Mouse (Mus musculus): ENCODE results near the gene Got1. TPM values are rescaled to one million over a fixed set of nuclear protein-coding genes. Genes with fewer than 3 reads are reported as not detected.

Got1 gene
- polyA plus RNA-seq, 2 experiments, result 20.3 to 24.5 TPM

GRCm38 (mm10) chr19:43561841-43562240 is 37.4 kb upstream of the Got1 start:
- no peak for DNase-seq (ENCODE audit: low spot score)
- Histone ChIP-seq H3K4me2 (replicated peaks; ENCODE audit: low read depth, low read length, severe bottlenecking) (no peak overlapping the region), H3K27ac (replicated peaks; ENCODE audit: low read depth, low read length) (no peak overlapping the region), H3K27me3 (ENCODE audit: control insufficient read depth, insufficient read depth, low read length) (no peaks in the 10 kb centered on the region), H3K9me3 (ENCODE audit: control insufficient read depth, low read length) (no peaks in the 10 kb centered on the region), H3K9ac (ENCODE audit: low read depth, low read length, severe bottlenecking) (no peak overlapping the region), H3K4me1 (ENCODE audit: control insufficient read depth, insufficient read depth, low read length) (no peaks in the 10 kb centered on the region), H3K4me3 (replicated peaks; ENCODE audit: low read length) (no peak overlapping the region), H3K36me3 (ENCODE audit: control insufficient read depth, insufficient read depth, low read length) (no peaks in the 10 kb centered on the region)
- ATAC-seq (ENCODE audit: low FRiP score, low read depth), result no peak
- TF ChIP-seq POLR2A (IDR thresholded peaks at IDR 0.05; ENCODE audit: borderline replicate concordance, extremely low read depth, insufficient read depth, insufficient read length), result no peak
- 87% methylated on average over 4 of the region's 4 CpGs for WGBS

GRCm38 (mm10) chr19:43560244-43560643 is 35.8 kb upstream of the Got1 start:
- H3K36me3 ChIP-seq (ENCODE audit: control insufficient read depth, insufficient read depth, low read length), result no peaks in the 10 kb centered on the region
- WGBS, result 78% methylated on average over 2 of the region's 2 CpGs
- no peaks in the 10 kb centered on the region for H3K4me1 ChIP-seq (ENCODE audit: control insufficient read depth, insufficient read depth, low read length)
- no peak overlapping the region for H3K9ac ChIP-seq (ENCODE audit: low read depth, low read length, severe bottlenecking)
- H3K4me2 ChIP-seq (replicated peaks; ENCODE audit: low read depth, low read length, severe bottlenecking), result no peak overlapping the region
- no peak for ATAC-seq (ENCODE audit: low FRiP score, low read depth)
- H3K9me3 ChIP-seq (ENCODE audit: control insufficient read depth, low read length), result no peaks in the 10 kb centered on the region
- no peak for DNase-seq (ENCODE audit: low spot score)
- H3K27ac ChIP-seq (replicated peaks; ENCODE audit: low read depth, low read length), result no peak overlapping the region
- TF ChIP-seq POLR2A (IDR thresholded peaks at IDR 0.05; ENCODE audit: borderline replicate concordance, extremely low read depth, insufficient read depth, insufficient read length), result no peak
- no peaks in the 10 kb centered on the region for H3K27me3 ChIP-seq (ENCODE audit: control insufficient read depth, insufficient read depth, low read length)
- no peak overlapping the region for H3K4me3 ChIP-seq (replicated peaks; ENCODE audit: low read length)

GRCm38 (mm10) chr19:43551493-43551890 is 27.1 kb upstream of the Got1 start:
- ATAC-seq (ENCODE audit: low FRiP score, low read depth), result no peak
- Histone ChIP-seq H3K27ac (replicated peaks; ENCODE audit: low read depth, low read length) (no peak overlapping the region), H3K9ac (ENCODE audit: low read depth, low read length, severe bottlenecking) (no peak overlapping the region), H3K9me3 (ENCODE audit: control insufficient read depth, low read length) (no peaks in the 10 kb centered on the region), H3K4me3 (replicated peaks; ENCODE audit: low read length) (no peak overlapping the region), H3K27me3 (ENCODE audit: control insufficient read depth, insufficient read depth, low read length) (no peaks in the 10 kb centered on the region; the same call in 1 of the 2 replicates), H3K36me3 (ENCODE audit: control insufficient read depth, insufficient read depth, low read length) (no peaks in the 10 kb centered on the region), H3K4me1 (ENCODE audit: control insufficient read depth, insufficient read depth, low read length) (no peaks in the 10 kb centered on the region), H3K4me2 (replicated peaks; ENCODE audit: low read depth, low read length, severe bottlenecking) (no peak overlapping the region)
- no peak for DNase-seq (ENCODE audit: low spot score)
- TF ChIP-seq POLR2A (IDR thresholded peaks at IDR 0.05; ENCODE audit: borderline replicate concordance, extremely low read depth, insufficient read depth, insufficient read length), result no peak
- 70% methylated on average over 6 of the region's 6 CpGs for WGBS

- Histone ChIP-seq H3K27ac (replicated peaks; ENCODE audit: low read depth, low read length) (no peak overlapping the region), H3K4me2 (replicated peaks; ENCODE audit: low read depth, low read length, severe bottlenecking) (no peak overlapping the region), H3K27me3 (ENCODE audit: control insufficient read depth, insufficient read depth, low read length) (no peaks in the 10 kb centered on the region; the same call in 1 of the 2 replicates), H3K9me3 (ENCODE audit: control insufficient read depth, low read length) (no peaks in the 10 kb centered on the region), H3K9ac (ENCODE audit: low read depth, low read length, severe bottlenecking) (no peak overlapping the region), H3K4me3 (replicated peaks; ENCODE audit: low read length) (no peak overlapping the region), H3K4me1 (ENCODE audit: control insufficient read depth, insufficient read depth, low read length) (no peaks in the 10 kb centered on the region), H3K36me3 (ENCODE audit: control insufficient read depth, insufficient read depth, low read length) (no peaks in the 10 kb centered on the region)
- no peak for TF ChIP-seq POLR2A (IDR thresholded peaks at IDR 0.05; ENCODE audit: borderline replicate concordance, extremely low read depth, insufficient read depth, insufficient read length)
- ATAC-seq (ENCODE audit: low FRiP score, low read depth) (no peak), DNase-seq (ENCODE audit: low spot score) (no peak)
- 81% methylated on average over 18 of the region's 18 CpGs for WGBS
Observed at GRCm38 (mm10) chr19:43550706-43551492, 26.5 kb upstream of the Got1 start.

GRCm38 (mm10) chr19:43548060-43548459 is 23.7 kb upstream of the Got1 start:
- Histone ChIP-seq H3K36me3 (ENCODE audit: control insufficient read depth, insufficient read depth, low read length) (no peaks in the 10 kb centered on the region), H3K4me3 (replicated peaks; ENCODE audit: low read length) (no peak overlapping the region), H3K9ac (ENCODE audit: low read depth, low read length, severe bottlenecking) (no peak overlapping the region), H3K4me1 (ENCODE audit: control insufficient read depth, insufficient read depth, low read length) (no peaks in the 10 kb centered on the region), H3K27ac (replicated peaks; ENCODE audit: low read depth, low read length) (no peak overlapping the region), H3K9me3 (ENCODE audit: control insufficient read depth, low read length) (no peaks in the 10 kb centered on the region), H3K4me2 (replicated peaks; ENCODE audit: low read depth, low read length, severe bottlenecking) (no peak overlapping the region), H3K27me3 (ENCODE audit: control insufficient read depth, insufficient read depth, low read length) (no peaks in the 10 kb centered on the region; the same call in 1 of the 2 replicates)
- no peak for TF ChIP-seq POLR2A (IDR thresholded peaks at IDR 0.05; ENCODE audit: borderline replicate concordance, extremely low read depth, insufficient read depth, insufficient read length)
- ATAC-seq (ENCODE audit: low FRiP score, low read depth), result no peak
- 95% methylated on average over 5 of the region's 5 CpGs for WGBS
- DNase-seq (ENCODE audit: low spot score), result no peak
